Mouse (Mus musculus) liver, embryonic 15.5 days (tissue): ENCODE results near the gene Gm49380. TPM values are rescaled to one million over a fixed set of nuclear protein-coding genes. Genes with fewer than 3 reads are reported as not detected.
"Not testable (repeated sequence)": the region's sequence is repeated elsewhere in the genome, so short reads cannot be mapped to it uniquely, and the experiment has no call there.

Source experiments
- ATAC-seq: fragments of 200-750 bp; cut with Nextera tagmentation; 2 replicates; pipeline ENCODE4 v1.8.0; 2017; ENCODE audit warnings: moderate number of reproducible peaks, mild to moderate bottlenecking, moderate library complexity; ENCODE audit not compliant: insufficient read depth
- H3K27ac ChIP-seq: fragments of 300-500 bp; sonication (generic); replicated peaks from 2 replicates; pipeline ENCODE4 v1.5.1; 2015; ENCODE audit warnings: mild to moderate bottlenecking, inconsistent platforms
- H3K27me3 ChIP-seq: fragments of 300-500 bp; sonication (generic); 2 replicates; pipeline ENCODE4 v1.6.1; 2015; ENCODE audit warnings: mild to moderate bottlenecking, inconsistent platforms
- H3K36me3 ChIP-seq: fragments of 300-500 bp; sonication (generic); replicated peaks from 2 replicates; pipeline ENCODE4 v1.6.1; 2015; ENCODE audit warnings: moderate library complexity, mild to moderate bottlenecking, inconsistent platforms
- H3K4me1 ChIP-seq: fragments of 300-500 bp; sonication (generic); replicated peaks from 2 replicates; pipeline ENCODE4 v1.6.1; 2015; ENCODE audit warnings: inconsistent platforms
- H3K4me2 ChIP-seq: fragments of 300-500 bp; sonication (generic); 2 replicates; pipeline ENCODE4 v1.6.1; 2015; ENCODE audit warnings: moderate library complexity, mild to moderate bottlenecking, inconsistent platforms
- H3K4me3 ChIP-seq: fragments of 300-500 bp; sonication (generic); replicated peaks from 2 replicates; pipeline ENCODE4 v1.5.1; 2015; ENCODE audit warnings: mild to moderate bottlenecking, inconsistent platforms
- H3K9ac ChIP-seq: fragments of 300-500 bp; sonication (generic); 2 replicates; pipeline ENCODE4 v1.6.1; 2015; ENCODE audit warnings: moderate library complexity, mild to moderate bottlenecking, inconsistent platforms
- H3K9me3 ChIP-seq: fragments of 300-500 bp; sonication (generic); replicated peaks from 2 replicates; pipeline ENCODE4 v1.6.1; 2016; ENCODE audit warnings: inconsistent platforms
- WGBS: fragments of 180-500 bp; shearing (Covaris S2); methylation state at CpG from one replicate; pipeline ENCODE4 v1.1.7; 2015; ENCODE audit warnings: mixed read lengths; ENCODE audit not compliant: insufficient replicate concordance; 5-methylcytosine and 5-hydroxymethylcytosine counted together
- polyA plus RNA-seq: library from polyadenylated mRNA; unstranded; fragments of >200 nt; fragmentation: Nextera tagmentation; extraction: Ambion mirVana; gene quantifications from 2 replicates; pipeline ENCODE4 v1.2.1, GENCODE M21; 2015

The Gm49380 gene
- polyA plus RNA-seq, 1 experiment from 2014 or later: not detected

DNA sequence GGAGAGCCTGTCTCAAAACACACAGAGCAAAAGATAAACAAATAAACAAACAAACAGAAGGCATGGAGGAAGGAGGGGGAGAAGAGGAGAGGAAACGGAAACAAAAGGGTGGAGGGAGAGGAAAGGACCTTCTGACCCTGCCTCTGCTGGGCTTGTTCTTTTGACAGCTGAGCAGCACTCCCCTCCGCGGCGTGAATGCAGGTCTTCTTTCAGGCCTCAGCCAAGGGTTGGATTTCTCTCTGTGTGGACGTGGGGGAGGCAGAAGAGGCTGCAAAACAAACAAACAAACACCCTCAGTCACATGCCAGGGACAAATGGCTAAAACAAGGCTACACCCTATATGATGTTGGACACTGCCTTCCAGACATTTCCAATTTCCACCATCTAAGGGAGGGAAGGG is 11.7 kb upstream of the Gm49380 start:
- H3K27ac ChIP-seq: no peak overlapping the region
- H3K36me3 ChIP-seq: no peaks in the 10 kb centered on the region
- 62% methylated on average over 5 of the region's 5 CpGs for WGBS
- H3K9me3 ChIP-seq: no peaks in the 10 kb centered on the region
- no peak overlapping the region for H3K9ac ChIP-seq
- ATAC-seq: no peak
- no peak overlapping the region for H3K4me3 ChIP-seq
- peaks cover 23% of the 10 kb centered on the region for H3K27me3 ChIP-seq
- no peak overlapping the region for H3K4me2 ChIP-seq
- peaks cover 19% of the 10 kb centered on the region for H3K4me1 ChIP-seq

GRCm38 (mm10) chr9:44124317-44124716 is 11.0 kb upstream of the Gm49380 start:
- H3K4me2 ChIP-seq: no peak overlapping the region
- 64% methylated on average over 6 of the region's 6 CpGs for WGBS
- H3K4me3 ChIP-seq: no peak overlapping the region
- no peaks in the 10 kb centered on the region for H3K9me3 ChIP-seq
- H3K9ac ChIP-seq: no peak overlapping the region
- ATAC-seq: no peak
- H3K4me1 ChIP-seq: peaks cover 13% of the 10 kb centered on the region
- no peaks in the 10 kb centered on the region for H3K36me3 ChIP-seq
- H3K27me3 ChIP-seq: peaks cover 16% of the 10 kb centered on the region
- no peak overlapping the region for H3K27ac ChIP-seq

DNA sequence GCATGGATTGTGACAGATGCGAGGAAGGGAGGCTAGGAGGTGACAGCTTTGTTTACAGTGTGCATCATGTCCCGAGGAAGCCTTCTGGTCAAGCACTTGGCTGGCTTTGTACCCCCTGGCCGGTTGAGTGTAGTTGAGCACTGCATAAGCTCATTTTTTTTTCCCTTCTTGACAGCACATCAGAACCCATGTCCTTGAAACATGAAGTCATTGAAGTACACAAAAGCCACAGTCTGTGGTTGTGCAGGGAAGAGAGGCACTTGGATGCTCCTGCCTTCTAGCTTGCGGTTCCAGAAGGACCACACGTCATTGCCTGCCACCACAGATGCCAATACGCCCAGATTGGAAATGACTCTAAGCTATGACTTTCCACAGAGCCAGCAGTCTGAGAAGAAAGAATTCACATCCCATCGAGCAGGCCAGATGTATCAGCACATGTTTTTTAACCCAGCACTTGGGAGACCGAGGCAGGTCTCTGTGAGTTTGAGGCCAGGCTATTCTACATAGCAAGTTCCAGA is 6.7 kb upstream of the Gm49380 start:
- Histone ChIP-seq H3K9me3 (no peaks in the 10 kb centered on the region), H3K9ac (no peak overlapping the region), H3K4me3 (no peak overlapping the region), H3K27me3 (no peaks in the 10 kb centered on the region), H3K4me1 (no peaks in the 10 kb centered on the region), H3K36me3 (no peaks in the 10 kb centered on the region), H3K27ac (no peak overlapping the region), H3K4me2 (no peak overlapping the region)
- WGBS: 64% methylated on average over 8 of the region's 8 CpGs
- no peak for ATAC-seq

- H3K4me3 ChIP-seq: no peak overlapping the region
Measured at GRCm38 (mm10) chr9:44119011-44119410, 5.7 kb upstream of the Gm49380 start.

GRCm38 (mm10) chr9:44116182-44116581 is 2.9 kb upstream of the Gm49380 start:
- H3K9ac ChIP-seq: no peak overlapping the region
- WGBS: 66% methylated on average over 4 of the region's 4 CpGs
- no peaks in the 10 kb centered on the region for H3K36me3 ChIP-seq
- H3K4me3 ChIP-seq: no peak overlapping the region
- H3K4me2 ChIP-seq: no peak overlapping the region
- no peaks in the 10 kb centered on the region for H3K27me3 ChIP-seq
- no peaks in the 10 kb centered on the region for H3K9me3 ChIP-seq
- H3K27ac ChIP-seq: no peak overlapping the region
- no peak for ATAC-seq
- H3K4me1 ChIP-seq: peaks cover 16% of the 10 kb centered on the region

More at GRCm38 (mm10) chr9:44119011-44119410, 5.7 kb upstream of the Gm49380 start:
- H3K4me1 ChIP-seq: peaks cover 9% of the 10 kb centered on the region
- no peak overlapping the region for H3K9ac ChIP-seq
- no peak overlapping the region for H3K4me2 ChIP-seq
- no peak overlapping the region for H3K27ac ChIP-seq
- no peaks in the 10 kb centered on the region for H3K36me3 ChIP-seq
- WGBS: 38% methylated on average over 5 of the region's 5 CpGs
- no peaks in the 10 kb centered on the region for H3K27me3 ChIP-seq
- H3K9me3 ChIP-seq: no peaks in the 10 kb centered on the region
- ATAC-seq: no peak

DNA sequence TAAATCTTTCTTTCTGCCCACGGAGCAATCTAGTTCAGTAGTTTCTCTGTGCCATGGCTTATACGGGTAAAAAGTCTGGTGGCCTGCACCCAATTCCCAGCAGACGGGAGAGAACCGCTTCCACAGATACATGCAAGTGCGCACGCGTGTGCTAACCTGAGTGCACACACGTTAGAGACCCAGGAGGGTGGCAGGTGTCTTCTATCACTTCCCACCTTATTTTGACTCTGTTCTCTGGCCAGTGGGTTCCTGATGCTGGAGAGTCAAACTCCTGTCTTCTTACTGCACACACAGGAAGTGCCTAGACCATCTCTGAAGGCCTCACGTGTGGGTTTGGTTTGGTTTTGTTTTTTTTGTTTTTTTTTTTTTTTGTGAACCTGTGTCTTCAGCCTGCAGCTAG is 2.3 kb upstream of the Gm49380 start:
- no peak for ATAC-seq
- 77% methylated on average over 9 of the region's 9 CpGs for WGBS
- Histone ChIP-seq H3K27me3 (no peaks in the 10 kb centered on the region), H3K27ac (no peak overlapping the region), H3K9me3 (no peaks in the 10 kb centered on the region), H3K36me3 (peaks cover under 1% of the 10 kb centered on the region; the same call in 1 of the 2 replicates), H3K9ac (no peak overlapping the region), H3K4me3 (no peak overlapping the region), H3K4me1 (peaks cover 20% of the 10 kb centered on the region), H3K4me2 (no peak overlapping the region)

- ATAC-seq: no peak
- WGBS: 62% methylated on average over 2 of the region's 2 CpGs
- H3K9me3 ChIP-seq: no peaks in the 10 kb centered on the region
- no peak overlapping the region for H3K9ac ChIP-seq
- H3K27me3 ChIP-seq: no peaks in the 10 kb centered on the region
- H3K4me1 ChIP-seq: peaks cover 31% of the 10 kb centered on the region
- peak overlapping the region; percentile 70; the same call in 1 of the 2 replicates for H3K4me2 ChIP-seq
- peak overlapping the region; percentile 55; the same call in 1 of the 2 replicates for H3K27ac ChIP-seq
- H3K4me3 ChIP-seq: no peak overlapping the region
- peaks cover 12% of the 10 kb centered on the region for H3K36me3 ChIP-seq
Measured at GRCm38 (mm10) chr9:44114453-44114852, 1.2 kb upstream of the Gm49380 start.

GRCm38 (mm10) chr9:44111909-44112308 is 1.4 kb downstream of the Gm49380 start:
- peaks cover 55% of the 10 kb centered on the region for H3K4me1 ChIP-seq
- WGBS: 77% methylated on average over 10 of the region's 12 CpGs
- not testable (repeated sequence) for H3K27me3 ChIP-seq, H3K9me3 ChIP-seq, ATAC-seq, H3K9ac ChIP-seq, H3K27ac ChIP-seq
- H3K4me3 ChIP-seq: peak overlapping the region; percentile 74
- H3K4me2 ChIP-seq: peak overlapping the region; percentile 69
- peaks cover 35% of the 10 kb centered on the region for H3K36me3 ChIP-seq

DNA sequence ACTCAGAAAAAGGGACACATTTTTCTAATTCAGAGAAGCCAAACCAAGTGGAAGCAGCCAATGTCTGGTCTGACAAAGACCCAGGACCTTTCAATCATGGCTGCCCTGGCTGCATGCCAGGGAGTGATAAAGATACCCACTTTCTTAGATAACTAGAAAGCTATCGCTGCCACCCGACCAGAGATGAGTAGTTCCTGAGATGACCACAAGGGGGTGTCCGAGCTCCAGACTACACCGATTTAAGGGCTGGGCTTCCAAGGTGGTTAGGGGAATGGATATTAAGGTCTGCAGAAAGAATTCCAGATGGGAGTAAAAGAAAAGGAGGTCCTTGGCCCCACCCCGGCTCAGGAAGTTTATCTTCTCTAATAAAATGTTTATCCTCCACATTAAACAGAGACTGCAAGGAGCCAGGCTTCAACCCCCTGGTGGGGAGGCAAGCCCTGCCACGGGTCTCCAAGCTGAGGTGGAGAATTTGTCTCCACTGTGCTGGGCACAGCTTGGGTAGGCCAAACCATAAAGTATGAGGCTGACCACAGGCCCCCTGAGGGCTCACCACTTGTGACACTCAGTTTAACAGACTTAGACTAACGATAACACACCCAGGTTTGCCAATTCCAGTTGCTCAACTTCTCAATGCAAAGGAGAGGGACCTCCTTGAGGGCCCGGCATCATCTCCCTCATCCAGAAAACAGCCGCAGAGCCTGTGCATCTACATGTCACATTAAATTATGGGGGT is 3.8 kb downstream of the Gm49380 start:
- Histone ChIP-seq H3K9ac (no peak overlapping the region), H3K36me3 (peaks cover 51% of the 10 kb centered on the region), H3K9me3 (no peaks in the 10 kb centered on the region), H3K27me3 (no peaks in the 10 kb centered on the region), H3K4me1 (peaks cover 62% of the 10 kb centered on the region), H3K27ac (no peak overlapping the region), H3K4me2 (peak overlapping the region; percentile 58), H3K4me3 (peak overlapping the region; percentile 24)
- 33% methylated on average over 9 of the region's 9 CpGs for WGBS
- no peak for ATAC-seq

GRCm38 (mm10) chr9:44108269-44109055 is 4.8 kb downstream of the Gm49380 start:
- 85% methylated on average over 31 of the region's 31 CpGs for WGBS
- H3K4me1 ChIP-seq: peaks cover 52% of the 10 kb centered on the region
- no peak overlapping the region for H3K4me3 ChIP-seq
- ATAC-seq: no peak
- H3K9me3 ChIP-seq: no peaks in the 10 kb centered on the region
- H3K4me2 ChIP-seq: peak overlapping the region; percentile 58; the same call in 1 of the 2 replicates
- H3K36me3 ChIP-seq: peaks cover 54% of the 10 kb centered on the region
- H3K9ac ChIP-seq: no peak overlapping the region
- H3K27me3 ChIP-seq: no peaks in the 10 kb centered on the region
- H3K27ac ChIP-seq: no peak overlapping the region

GRCm38 (mm10) chr9:44107557-44108179 is 5.6 kb downstream of the Gm49380 start:
- H3K4me2 ChIP-seq: no peak overlapping the region
- H3K9ac ChIP-seq: no peak overlapping the region
- no peaks in the 10 kb centered on the region for H3K27me3 ChIP-seq
- no peak overlapping the region for H3K4me3 ChIP-seq
- WGBS: 69% methylated on average over 25 of the region's 25 CpGs
- no peak overlapping the region; the same call in 1 of the 2 replicates for H3K27ac ChIP-seq
- ATAC-seq: no peak
- H3K9me3 ChIP-seq: no peaks in the 10 kb centered on the region
- peaks cover 52% of the 10 kb centered on the region for H3K4me1 ChIP-seq
- H3K36me3 ChIP-seq: peaks cover 54% of the 10 kb centered on the region
